Mouse (Mus musculus) intestine, postnatal 0 days (tissue): ENCODE results near the gene Txnl4b. TPM values are rescaled to one million over a fixed set of nuclear protein-coding genes. Genes with fewer than 3 reads are reported as not detected.

Experiments
- ATAC-seq: fragments of 200-750 bp; cut with Nextera tagmentation; 2 replicates; pipeline ENCODE4 v1.8.0; 2017; ENCODE audit warnings: mild to moderate bottlenecking, moderate TSS enrichment, moderate library complexity
- H3K27ac ChIP-seq: fragments of 300-500 bp; sonication (generic); 2 replicates; pipeline ENCODE4 v1.5.1; 2014; ENCODE audit warnings: mild to moderate bottlenecking, low read depth, low read length, moderate library complexity
- H3K27me3 ChIP-seq: fragments of 300-500 bp; sonication (generic); replicated peaks from 2 replicates; pipeline ENCODE4 v1.6.1; 2014; ENCODE audit warnings: low read length, mixed read lengths; ENCODE audit not compliant: control insufficient read depth, insufficient read depth
- H3K36me3 ChIP-seq: fragments of 300-500 bp; sonication (generic); 2 replicates; pipeline ENCODE4 v1.6.1; 2014; ENCODE audit warnings: mild to moderate bottlenecking, moderate library complexity; ENCODE audit not compliant: control insufficient read depth, insufficient read depth
- H3K4me1 ChIP-seq: fragments of 300-500 bp; sonication (generic); replicated peaks from 2 replicates; pipeline ENCODE4 v1.6.1; 2014; ENCODE audit warnings: antibody characterized with exemption, low read length, mixed read lengths; ENCODE audit not compliant: control insufficient read depth, insufficient read depth
- H3K4me2 ChIP-seq: fragments of 300-500 bp; sonication (generic); replicated peaks from 2 replicates; pipeline ENCODE4 v1.6.1; 2014; ENCODE audit warnings: low read depth, mild to moderate bottlenecking, moderate library complexity
- H3K4me3 ChIP-seq: fragments of 300-500 bp; sonication (generic); 2 replicates; pipeline ENCODE4 v1.5.1; 2014; ENCODE audit warnings: low read depth, low read length
- H3K9ac ChIP-seq: fragments of 300-500 bp; sonication (generic); 2 replicates; pipeline ENCODE4 v1.6.1; 2014; ENCODE audit warnings: mild to moderate bottlenecking, low read depth, low read length
- H3K9me3 ChIP-seq: fragments of 300-500 bp; sonication (generic); 2 replicates; pipeline ENCODE4 v1.6.1; 2016; ENCODE audit warnings: mixed run types; ENCODE audit not compliant: control insufficient read depth
- CTCF ChIP-seq: sonication (generic); IDR thresholded peaks from 2 replicates; pipeline ENCODE4 v1.5.1; 2016; ENCODE audit warnings: low read depth, mild to moderate bottlenecking, control low read depth, antibody characterized with exemption, moderate library complexity
- WGBS: fragments of 180-500 bp; shearing (Covaris S2); extraction: QIAGEN DNeasy Blood & Tissue Kit; methylation state at CpG from one replicate; pipeline ENCODE4 v1.1.7; 2014; 5-methylcytosine and 5-hydroxymethylcytosine counted together
- polyA plus RNA-seq: library from polyadenylated mRNA; unstranded; fragments of >200 nt; fragmentation: Nextera tagmentation; extraction: Ambion mirVana; gene quantifications from 2 replicates; pipeline ENCODE4 v1.2.1, GENCODE M21; 2015

Gene Txnl4b
- 13.9 and 17.0 TPM in 2 replicates for polyA plus RNA-seq

DNA sequence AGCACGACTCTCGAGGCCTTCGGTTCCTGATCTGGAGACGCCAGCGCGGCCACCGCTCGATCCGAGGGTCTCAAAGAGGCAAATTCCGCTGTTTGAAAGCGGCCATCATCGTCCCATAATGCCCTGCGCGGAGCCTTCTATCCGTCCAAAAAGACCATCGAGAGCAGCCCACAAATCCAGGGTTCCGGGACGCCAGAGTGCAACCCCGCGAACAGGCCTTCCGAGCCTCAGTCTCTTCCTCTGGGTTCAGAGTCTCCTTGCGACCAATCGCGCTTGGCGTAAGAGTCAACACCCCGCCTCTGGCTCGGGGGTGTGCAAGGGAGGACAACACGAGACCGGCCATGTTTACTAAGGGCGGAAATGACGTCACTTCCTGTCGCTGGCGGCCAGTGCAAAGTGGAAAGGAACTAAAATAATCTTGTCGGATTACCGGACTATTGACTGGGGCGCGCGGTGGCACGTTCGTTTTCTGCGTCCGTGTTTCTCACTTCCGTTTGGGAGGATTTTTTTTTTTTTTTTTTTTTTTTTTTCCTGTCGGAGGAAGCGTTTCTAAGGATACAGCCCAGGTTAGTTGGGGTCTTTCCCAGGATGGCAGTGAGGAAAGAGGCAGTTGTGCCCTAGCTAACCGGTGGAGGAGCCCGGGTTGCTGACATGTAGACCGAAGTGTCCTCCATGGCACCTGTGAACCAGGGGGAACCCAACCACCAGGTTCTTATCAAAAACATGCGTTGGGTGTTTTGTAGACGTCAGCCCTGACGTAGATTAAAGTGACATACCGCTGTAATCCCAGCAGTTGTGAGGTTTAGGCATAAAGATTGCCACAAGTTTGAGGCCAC lies at the start of gene Txnl4b, which contains the start of gene Dhx38:
Gene Txnl4b, plus strand, starts transcription at position 395 of the 836 bp plus-strand sequence.
Gene Dhx38, minus strand, starts transcription at position 364 of the 836 bp plus-strand sequence.
- Histone ChIP-seq H3K27me3 (no peaks in the 10 kb centered on the region), H3K36me3 (peaks cover 29% of the 10 kb centered on the region), H3K9me3 (no peaks in the 10 kb centered on the region), H3K9ac (peak within 1 kb of the TSS; percentile 95), H3K4me2 (peak within 1 kb of the TSS; percentile 76), H3K27ac (peak within 1 kb of the TSS; percentile 95), H3K4me3 (peak within 1 kb of the TSS; percentile 78), H3K4me1 (peaks cover 6% of the 10 kb centered on the region; the same call in 1 of the 2 replicates)
- ATAC-seq = peak; percentile 100
- no peak for TF ChIP-seq CTCF
- WGBS = under 1% methylated on average over 52 of the region's 52 CpGs

DNA sequence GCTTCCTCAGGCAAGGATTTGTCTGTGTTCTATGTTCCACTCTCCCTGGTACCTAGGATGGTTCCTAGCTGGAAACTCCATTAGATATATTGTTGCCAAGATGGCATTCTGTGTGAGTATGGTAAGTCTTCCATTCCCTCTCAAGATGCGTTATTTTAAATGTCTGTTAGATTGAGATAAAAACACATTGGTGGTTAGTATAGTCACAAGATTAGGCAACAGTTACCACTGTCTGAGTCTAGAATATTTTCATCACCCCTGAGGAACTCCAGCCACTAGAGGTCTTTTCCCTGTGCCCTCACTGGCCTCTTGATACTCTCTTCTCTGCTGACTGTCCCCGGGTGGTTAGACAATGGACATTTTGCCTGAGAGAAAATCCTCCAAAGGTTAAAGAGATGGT lies 41.7 kb upstream of the Txnl4b start:
- no peak for ATAC-seq
- Histone ChIP-seq H3K9me3 (no peaks in the 10 kb centered on the region), H3K27me3 (no peaks in the 10 kb centered on the region), H3K4me3 (no peak overlapping the region), H3K9ac (no peak overlapping the region), H3K36me3 (no peaks in the 10 kb centered on the region), H3K4me2 (no peak overlapping the region), H3K27ac (no peak overlapping the region), H3K4me1 (no peaks in the 10 kb centered on the region)
- TF ChIP-seq CTCF = no peak
- WGBS = 80% methylated on average over 2 of the region's 2 CpGs

DNA sequence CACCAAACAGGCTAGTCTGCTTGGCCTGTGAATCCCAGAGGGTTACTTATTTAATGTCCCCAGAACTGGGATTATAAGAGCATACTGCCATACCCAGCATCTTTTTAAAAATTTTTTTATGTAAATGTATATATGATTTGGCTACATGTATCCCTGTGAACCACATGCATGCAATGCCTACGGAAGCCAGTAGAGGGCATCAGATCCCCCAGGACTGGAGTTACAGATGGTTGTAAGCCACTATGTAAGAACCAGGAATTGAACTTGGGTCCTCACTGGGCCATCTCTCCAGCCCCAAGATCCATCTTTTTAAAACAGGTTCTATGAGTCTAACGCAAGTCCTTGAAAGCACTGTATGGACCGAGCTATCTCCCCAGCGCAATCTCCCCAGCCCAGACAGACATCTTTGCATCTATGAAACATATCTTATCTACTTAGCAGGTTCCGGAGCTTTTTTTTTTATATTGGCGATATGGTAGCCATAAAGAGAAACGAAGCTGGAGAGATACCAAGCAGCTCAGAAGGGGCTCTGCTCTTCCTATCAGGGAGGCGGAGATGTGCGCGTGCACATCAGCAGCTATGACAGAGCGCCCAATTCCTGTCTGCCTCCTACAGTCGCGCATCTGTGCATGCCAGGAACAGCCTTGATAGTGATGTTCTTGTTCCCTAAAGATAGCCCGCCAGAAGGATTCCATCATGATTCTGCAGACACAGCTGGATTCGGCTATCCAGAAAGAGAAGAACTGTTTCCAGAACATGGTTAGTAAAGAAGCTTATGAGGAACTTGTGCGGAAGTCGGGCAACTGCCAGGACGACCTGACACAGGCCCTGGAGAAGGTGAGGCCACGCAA lies 30.3 kb upstream of the Txnl4b start:
- peak; percentile 67 for TF ChIP-seq CTCF

DNA sequence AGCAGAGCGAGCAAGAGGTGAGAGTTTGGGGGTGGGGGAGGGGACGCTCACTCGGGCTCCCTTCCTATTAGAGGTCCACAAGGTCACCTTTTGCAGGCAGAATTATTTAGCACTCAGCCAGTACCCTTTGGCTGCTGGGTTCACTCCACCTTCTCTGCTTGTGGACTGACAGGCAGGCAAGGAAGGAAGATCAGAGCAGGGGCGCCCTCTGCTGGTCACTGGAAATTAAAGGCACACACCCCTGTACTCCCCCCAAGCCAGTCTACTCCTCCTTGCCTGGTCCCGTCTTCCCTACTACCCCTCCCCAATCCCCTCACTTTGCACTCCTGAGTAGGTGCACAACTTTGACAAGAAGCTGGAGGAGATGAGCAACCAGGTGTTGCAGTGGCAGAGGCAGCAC lies 29.0 kb upstream of the Txnl4b start:
- Histone ChIP-seq H3K27ac (no peak overlapping the region), H3K4me1 (no peaks in the 10 kb centered on the region), H3K4me2 (no peak overlapping the region), H3K9ac (no peak overlapping the region), H3K27me3 (no peaks in the 10 kb centered on the region), H3K4me3 (no peak overlapping the region), H3K36me3 (no peaks in the 10 kb centered on the region), H3K9me3 (no peaks in the 10 kb centered on the region)
- 4% methylated on average over 5 of the region's 5 CpGs for WGBS
- ATAC-seq = peak; percentile 41; the same call in 1 of the 2 replicates
- peak; percentile 88 for TF ChIP-seq CTCF

More for the DNA sequence above, 30.3 kb upstream of the Txnl4b start:
- no peak overlapping the region for H3K4me3 ChIP-seq
- no peak overlapping the region for H3K4me2 ChIP-seq
- H3K4me1 ChIP-seq = no peaks in the 10 kb centered on the region
- no peak for ATAC-seq
- no peaks in the 10 kb centered on the region for H3K9me3 ChIP-seq
- no peak overlapping the region for H3K9ac ChIP-seq
- WGBS = 83% methylated on average over 19 of the region's 19 CpGs
- no peak overlapping the region for H3K27ac ChIP-seq
- no peaks in the 10 kb centered on the region for H3K36me3 ChIP-seq
- no peaks in the 10 kb centered on the region for H3K27me3 ChIP-seq

DNA sequence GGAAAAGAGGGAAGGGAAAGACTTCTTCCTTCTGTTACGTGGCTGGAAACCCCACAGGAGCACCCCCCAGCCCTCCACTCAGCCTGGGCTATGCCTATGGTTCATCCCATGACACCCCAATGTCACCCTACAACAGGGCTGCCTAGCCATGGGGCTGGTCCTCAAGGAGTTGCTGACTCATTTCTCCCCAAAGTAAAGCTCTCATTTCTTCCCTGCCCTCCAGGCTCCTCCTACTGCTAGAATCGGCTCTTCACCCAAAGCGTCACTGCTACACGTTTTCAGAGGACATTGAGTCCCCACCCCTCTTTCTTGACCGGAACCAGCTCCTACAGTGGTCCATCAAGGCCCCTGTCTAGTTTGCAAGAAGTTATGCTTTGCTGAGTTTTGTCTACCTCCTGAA lies 23.5 kb upstream of the Txnl4b start:
- H3K4me3 ChIP-seq = no peak overlapping the region
- no peak overlapping the region for H3K27ac ChIP-seq
- no peaks in the 10 kb centered on the region for H3K27me3 ChIP-seq
- WGBS = 68% methylated on average over 5 of the region's 5 CpGs
- H3K4me2 ChIP-seq = no peak overlapping the region
- H3K36me3 ChIP-seq = 0 out of 2 replicates have a peak, but pooled peaks cover 3% of the 10 kb centered on the region
- no peak overlapping the region for H3K9ac ChIP-seq
- no peaks in the 10 kb centered on the region for H3K4me1 ChIP-seq
- ATAC-seq = no peak
- TF ChIP-seq CTCF = no peak
- no peaks in the 10 kb centered on the region for H3K9me3 ChIP-seq
